Mouse (Mus musculus) heart, postnatal 36 days (tissue): ENCODE results near the gene Adora3. TPM values are rescaled to one million over a fixed set of nuclear protein-coding genes. Genes with fewer than 3 reads are reported as not detected.

ENCODE experiments used
- DNase-seq, 2 experiments: peaks; one replicate each; pipeline ENCODE4 v3.0.0; 2021 to 2022
- intact Hi-C: fragments of 180-260 bp; cut with DNase I; formaldehyde crosslinking; loops from one replicate; pipeline ENCODE4 v1.15.1; 2025
- total RNA-seq, 2 experiments: library from RNA; stranded (reverse); gene quantifications; 2 replicates each; pipeline ENCODE4 v1.2.3; 2021

The Adora3 gene
- total RNA-seq, 2 experiments from 2014 or later = 0.22 TPM; not detected in 1

DNA sequence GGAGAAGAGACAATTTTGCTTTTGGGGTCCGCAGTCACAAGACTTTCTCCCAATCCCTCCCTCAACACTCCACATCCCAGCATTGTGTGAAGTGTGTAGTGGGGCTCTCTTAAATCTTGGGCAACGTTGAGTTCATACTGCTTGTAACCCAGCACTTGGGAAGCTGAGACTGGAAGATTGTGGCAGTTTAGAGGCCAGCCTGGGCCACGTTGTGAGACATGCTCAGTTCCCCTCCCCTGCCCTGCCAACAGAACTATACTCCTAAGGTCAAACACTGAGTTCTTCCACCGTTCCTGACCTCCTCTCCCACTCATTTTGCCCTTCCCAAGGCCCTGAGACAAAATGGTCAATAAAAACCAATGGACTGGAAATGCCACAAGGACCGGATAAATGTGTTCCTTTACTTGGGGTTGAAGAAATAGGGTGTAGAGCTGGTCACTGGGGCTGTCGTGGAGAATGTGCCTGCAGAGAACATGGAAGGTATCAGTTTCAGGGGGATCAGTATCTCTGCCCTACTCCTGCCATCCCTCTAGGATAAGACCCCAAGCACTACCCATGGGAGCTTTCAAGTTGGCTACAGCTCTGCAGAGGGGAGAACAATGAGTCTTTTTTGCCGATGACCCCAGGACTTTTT lies 57.0 kb downstream of the Adora3 start:
- no peak for DNase-seq
- intact Hi-C loops = no loop called here

DNA sequence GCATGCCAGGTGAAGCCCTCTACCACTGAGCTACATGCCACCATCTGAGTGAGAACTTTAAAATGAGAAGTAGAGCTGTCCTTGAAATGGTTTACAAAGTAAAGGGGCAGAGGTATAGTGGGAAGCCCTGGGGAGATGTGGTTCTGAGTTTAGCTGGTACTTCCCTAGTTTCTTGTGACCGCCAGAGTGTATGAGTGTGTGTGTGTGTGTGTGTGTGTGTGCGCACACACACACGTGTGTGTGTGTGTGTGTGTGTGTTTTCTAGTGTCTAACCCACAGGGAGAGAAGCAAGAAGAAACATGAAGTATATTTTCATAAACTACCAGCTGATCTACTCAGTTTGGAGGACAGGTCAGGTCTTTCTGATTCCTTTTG lies 57.5 kb downstream of the Adora3 start:
- intact Hi-C loops = no loop called here

DNA sequence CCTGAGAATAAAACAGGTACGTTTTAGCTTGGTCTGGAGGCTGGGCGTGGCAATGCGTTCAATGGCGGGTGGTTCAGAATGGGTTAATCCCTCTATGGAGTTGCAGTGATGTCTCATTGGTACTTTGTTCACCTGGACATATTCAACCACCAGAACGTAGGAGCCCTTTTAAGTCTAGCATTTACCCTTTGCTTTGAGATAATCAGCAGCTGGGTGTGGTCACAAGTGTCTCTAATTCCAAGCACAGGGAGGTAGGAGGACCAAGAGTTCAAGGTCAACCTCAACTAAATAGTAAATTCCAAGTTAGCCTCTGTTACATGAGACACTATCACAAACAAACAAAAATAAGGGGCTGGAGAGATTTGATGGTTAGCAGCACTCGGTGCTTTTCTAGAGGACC lies 58.1 kb downstream of the Adora3 start:
- DNase-seq = no peak
- intact Hi-C loops = no loop called here

More for the DNA sequence above, 57.5 kb downstream of the Adora3 start:
- DNase-seq = no peak

DNA sequence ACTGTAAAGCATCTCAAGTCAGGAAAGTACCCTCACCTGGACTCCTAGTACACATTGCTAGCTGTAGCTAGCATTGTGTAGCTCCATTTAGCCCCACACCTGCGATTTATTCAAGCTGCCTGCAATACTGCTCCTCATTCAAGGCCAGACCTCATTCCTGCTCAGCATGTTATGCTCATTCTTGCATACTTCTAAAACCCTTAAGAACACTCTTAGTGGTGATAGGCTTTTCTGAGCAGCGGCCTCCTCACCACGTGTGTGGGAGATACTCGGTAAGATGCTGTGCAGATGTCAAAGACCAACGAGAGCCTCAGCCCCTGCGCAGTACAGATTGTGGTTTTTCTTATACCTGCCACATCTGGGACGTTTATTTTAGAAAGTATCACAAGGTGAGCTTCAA lies 59.2 kb downstream of the Adora3 start:
- intact Hi-C loops = no loop called here
- DNase-seq = no peak

DNA sequence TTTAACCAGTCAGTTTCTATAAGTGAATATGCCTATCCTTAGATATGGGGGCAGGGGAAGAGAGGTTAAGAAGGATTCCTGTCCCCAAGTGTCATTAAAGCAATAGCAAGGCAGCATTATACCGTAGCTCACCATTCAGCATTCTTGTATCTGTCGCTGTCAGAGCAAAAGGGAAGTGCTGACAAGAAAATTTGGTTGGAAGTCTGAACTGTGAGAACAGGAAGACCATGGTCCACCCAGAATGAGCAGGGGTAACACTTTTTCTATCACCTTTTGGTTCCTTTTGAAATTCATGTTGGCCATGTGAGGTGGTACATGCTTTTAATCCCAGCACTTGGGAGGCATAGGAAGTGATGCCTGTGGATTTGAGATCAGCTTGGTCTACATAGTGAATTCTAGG lies 60.4 kb downstream of the Adora3 start:
- no peak for DNase-seq
- intact Hi-C loops = no loop called here

DNA sequence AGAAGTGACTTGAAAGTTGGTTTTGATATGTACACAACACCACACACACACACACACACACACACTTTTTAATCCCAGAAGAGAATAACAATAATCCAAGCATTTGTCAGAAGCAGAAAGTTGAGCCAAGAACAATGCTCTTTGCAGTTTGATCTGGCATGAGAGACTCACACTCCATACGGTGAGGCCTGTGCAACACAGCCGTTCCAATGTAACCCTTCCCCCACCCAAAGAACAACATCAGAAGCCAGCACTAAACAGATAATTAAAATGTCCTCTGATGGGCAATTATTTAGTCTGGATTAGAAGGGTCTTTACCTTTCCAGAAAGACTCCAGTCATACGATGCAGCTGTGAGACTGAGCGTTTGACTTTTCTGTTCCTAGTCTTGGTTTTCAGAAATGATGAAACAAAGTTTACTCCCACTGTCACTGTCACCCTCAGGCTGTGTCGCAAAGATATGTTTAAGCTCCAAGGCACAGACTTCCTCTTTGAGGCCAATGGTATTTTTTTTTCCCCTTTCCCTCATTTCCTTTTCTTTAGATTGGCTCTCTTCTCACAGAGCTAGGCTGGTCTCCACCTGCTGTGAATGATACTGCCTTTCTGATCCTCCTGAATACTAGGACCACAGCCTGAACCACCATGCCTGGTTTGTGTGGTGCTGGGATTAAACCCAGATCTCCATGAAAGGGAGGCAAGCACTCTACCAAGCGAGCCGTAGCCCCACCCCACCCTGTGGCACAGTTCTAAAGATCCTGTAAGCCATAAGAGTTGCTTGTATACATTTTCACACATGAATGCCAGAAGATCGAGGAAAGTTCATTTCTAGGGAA lies 61.8 kb downstream of the Adora3 start, which contains the start of gene I830077J02Rik:
I830077J02Rik (minus strand) TSS at position 425 of the 832 bp plus-strand sequence.
- DNase-seq = no peak
- intact Hi-C loops = no loop called here

DNA sequence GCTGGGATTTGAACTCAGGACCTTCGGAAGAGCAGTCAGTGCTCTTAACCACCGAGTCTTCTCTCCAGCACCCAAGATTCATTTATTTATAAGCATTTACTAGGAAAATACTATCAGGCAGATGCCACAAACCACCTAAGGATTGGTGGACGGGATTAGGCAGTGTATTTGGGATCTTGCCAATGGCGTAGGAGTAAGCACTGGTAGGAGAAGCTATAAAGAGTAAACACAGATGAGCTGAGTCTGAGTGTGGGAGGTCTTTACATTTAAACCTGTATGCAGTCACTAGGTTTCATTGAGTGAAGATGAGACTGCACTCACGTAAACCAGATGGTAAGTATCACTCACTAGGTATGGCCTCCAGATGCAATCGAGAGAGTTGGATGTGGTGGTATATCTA lies 63.3 kb downstream of the Adora3 start:
- intact Hi-C loops = no loop called here
- no peak for DNase-seq

DNA sequence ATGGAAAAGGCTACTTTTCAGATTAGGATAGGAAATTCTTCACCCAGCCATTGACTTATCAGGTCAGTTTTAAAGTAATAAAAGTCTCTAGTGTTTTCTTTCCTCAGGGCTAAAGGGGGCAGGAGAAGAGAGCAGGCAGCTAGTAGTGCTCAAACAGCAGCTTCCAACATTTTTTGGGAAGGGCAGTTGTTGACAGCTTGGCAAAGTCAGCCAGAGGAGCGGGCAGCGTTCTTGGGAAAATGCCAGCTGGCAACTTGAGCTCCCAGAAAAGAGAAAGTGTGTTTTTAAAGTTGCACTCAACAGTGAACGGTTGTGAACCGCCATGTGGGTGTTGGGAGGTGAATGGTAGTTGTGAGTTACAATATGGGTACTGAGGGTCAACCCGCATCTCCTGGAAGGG lies 64.4 kb downstream of the Adora3 start:
- intact Hi-C loops = no loop called here
- DNase-seq = peak; percentile 56 to 65

DNA sequence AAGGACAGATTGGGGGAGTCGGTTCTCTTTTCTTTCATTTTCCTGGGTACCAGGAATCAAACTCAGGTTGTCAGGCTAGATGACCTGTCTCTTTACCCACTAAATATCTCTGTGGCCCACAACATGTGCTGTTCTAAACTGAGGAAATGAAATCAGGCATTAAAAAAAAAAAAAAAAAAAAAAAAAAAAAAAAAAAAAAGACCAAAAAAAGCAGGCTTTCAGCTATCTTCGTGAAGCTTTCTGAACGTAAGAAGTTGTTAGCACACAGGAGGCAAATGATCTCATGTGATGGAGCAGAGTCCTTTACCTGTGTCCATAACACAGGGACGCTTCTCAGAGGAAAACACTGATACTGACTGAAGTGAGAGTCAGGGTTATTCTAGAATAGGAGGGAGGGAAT lies 65.5 kb downstream of the Adora3 start:
- DNase-seq = no peak
- intact Hi-C loops = no loop called here

DNA sequence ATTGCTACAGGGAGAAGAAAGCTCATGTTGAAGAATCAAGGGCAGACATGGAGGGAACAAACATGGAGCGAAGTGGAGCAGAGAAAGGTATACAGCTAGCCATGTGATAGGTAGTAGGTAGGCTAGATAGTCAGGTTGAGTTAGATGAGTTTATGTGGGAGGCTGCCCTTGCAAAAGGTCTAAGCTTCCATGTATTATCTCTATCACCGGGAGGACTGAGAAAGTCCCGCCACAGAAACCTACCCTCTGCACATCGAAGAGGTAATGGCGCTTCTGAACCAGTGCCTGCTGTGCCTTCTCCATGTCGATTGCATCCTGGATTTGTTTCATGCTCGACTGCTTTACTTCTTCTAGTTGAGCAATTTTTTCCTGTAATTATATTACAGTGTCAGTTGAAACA lies 80.7 kb downstream of the Adora3 start:
- DNase-seq = no peak
- intact Hi-C loops = no loop called here

DNA sequence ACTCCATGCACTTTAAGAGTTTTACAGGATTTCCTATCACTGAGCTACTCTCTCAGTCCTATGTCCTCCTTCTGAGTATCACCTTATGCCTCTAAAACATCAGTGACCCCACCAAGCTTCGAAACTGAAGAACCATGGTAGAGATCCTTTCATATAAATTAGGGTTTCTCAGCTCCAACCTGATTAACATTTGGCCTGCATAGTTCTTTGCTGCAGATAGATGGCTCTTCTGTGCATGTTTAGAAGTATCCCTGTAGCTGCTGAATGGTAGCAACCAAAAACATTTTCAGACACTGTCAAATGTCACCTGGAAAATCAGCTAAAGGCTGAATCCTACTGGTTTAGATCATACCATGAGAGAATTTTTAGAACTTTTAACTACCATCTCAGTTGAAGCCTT lies 86.6 kb downstream of the Adora3 start:
- no peak for DNase-seq
- intact Hi-C loops = loop anchor here (5.0 kb wide), 1 partner anchor 230 kb away; no protein-coding TSS in a partner anchor

DNA sequence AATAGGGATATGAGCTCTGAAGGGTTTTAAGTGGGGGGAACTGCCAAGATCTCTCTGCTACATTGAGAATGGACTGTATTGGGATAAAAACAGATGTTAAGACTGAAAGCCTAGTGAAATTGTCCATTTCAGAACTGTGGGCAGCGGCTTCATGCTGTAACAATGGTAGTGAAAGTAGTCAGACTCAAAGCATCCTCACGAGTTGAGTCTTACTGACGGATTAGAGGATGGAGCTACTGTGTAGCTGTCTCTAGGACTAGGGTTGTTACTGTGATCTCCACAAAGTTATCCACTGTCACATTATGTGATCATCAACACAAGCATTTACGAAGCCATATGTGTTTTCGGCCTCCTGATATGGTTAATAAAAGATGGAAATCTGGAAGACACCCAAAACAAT lies 87.5 kb downstream of the Adora3 start:
- intact Hi-C loops = loop anchor here (2.0 to 5.0 kb wide), 2 partner anchors 231 to 271 kb away; partner anchors contain the start of gene Ddx20

More for the DNA sequence above, 87.5 kb downstream of the Adora3 start:
- no peak for DNase-seq

Other genes with a start within 250 kb of the Adora3 start
- gene Ddx20, start 183.3 kb upstream of the Adora3 start, total RNA-seq = 10 to 100 TPM; 10.6 to 11.8 TPM
- 10 to 100 TPM; 15.3 to 18.8 TPM for gene Inka2, start 166.3 kb upstream of the Adora3 start, total RNA-seq
- 100 to 1,000 TPM; 110 to 115 TPM for gene Rap1a, start 69.5 kb upstream of the Adora3 start, total RNA-seq
- gene Tmigd3, start within 50 bp of the Adora3 start, total RNA-seq = under 1 TPM in 1 of 2 experiments, not detected in 1; 0.49 TPM
- gene I830077J02Rik, start 61.8 kb downstream of the Adora3 start, total RNA-seq = under 1 TPM; 0.54 to 0.94 TPM
- 10 to 100 TPM; 46.9 to 48.5 TPM for gene Wdr77, start 88.5 kb downstream of the Adora3 start, total RNA-seq
- gene Atp5f1, start 89.2 kb downstream of the Adora3 start, total RNA-seq = 1,000 to 10,000 TPM; 1,203 to 1,219 TPM
- gene Ovgp1, start 102.9 kb downstream of the Adora3 start, total RNA-seq = under 1 TPM; 0.27 to 0.58 TPM
- not detected for gene Pifo, start 143.8 kb downstream of the Adora3 start, total RNA-seq
- not detected for gene Chil5, start 162.0 kb downstream of the Adora3 start, total RNA-seq
- gene Chia1, start 242.4 kb downstream of the Adora3 start, total RNA-seq = not detected